Mouse (Mus musculus): ENCODE measurements around the gene Nos2.
"Not testable (repeated sequence)": the region's sequence is repeated elsewhere in the genome, so short reads cannot be mapped to it uniquely, and the experiment has no call there.

The Nos2 gene

DNA sequence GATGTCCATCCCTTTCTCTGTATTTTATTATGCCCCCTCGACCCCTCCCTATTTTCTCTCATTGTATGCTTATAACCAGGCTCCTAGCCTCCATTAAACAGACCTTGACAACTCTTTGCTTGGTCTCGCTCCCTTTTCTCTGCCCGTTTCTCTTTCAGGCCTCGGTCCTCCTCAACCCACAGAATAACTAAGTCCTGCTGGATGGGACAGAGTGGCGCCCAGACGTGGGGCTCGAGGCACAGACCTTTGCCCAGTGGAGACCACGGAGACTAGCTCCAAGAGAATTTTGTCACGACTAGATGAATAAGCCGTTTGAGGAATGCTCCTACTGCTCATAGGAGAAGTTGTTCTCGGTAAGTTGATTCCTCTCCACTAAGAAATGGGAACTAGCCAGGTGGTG lies 68.6 kb downstream of the Nos2 start:
- DNase-seq (ENCODE audit: low read depth) = not testable (repeated sequence)

DNA sequence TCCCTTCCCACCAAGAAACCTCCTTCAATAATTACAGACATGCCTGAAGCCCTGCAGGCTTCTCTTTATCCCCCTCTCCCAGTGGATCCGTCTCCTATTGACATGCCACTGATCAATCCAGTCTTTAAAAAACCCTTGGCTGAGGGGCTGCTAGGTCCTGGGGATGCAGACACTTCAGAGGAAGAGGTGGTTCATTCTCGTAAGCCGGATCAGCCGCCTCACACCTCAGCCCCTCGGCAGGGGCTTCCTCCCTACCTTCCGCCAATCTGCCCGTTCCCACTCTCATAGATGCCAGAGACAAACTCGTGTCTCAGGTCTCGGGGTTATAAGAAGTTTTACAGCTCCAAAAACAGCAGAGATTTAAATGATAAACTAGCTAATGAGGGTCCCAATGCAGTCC lies 69.5 kb downstream of the Nos2 start:
- no peak for DNase-seq (ENCODE audit: low read depth)

DNA sequence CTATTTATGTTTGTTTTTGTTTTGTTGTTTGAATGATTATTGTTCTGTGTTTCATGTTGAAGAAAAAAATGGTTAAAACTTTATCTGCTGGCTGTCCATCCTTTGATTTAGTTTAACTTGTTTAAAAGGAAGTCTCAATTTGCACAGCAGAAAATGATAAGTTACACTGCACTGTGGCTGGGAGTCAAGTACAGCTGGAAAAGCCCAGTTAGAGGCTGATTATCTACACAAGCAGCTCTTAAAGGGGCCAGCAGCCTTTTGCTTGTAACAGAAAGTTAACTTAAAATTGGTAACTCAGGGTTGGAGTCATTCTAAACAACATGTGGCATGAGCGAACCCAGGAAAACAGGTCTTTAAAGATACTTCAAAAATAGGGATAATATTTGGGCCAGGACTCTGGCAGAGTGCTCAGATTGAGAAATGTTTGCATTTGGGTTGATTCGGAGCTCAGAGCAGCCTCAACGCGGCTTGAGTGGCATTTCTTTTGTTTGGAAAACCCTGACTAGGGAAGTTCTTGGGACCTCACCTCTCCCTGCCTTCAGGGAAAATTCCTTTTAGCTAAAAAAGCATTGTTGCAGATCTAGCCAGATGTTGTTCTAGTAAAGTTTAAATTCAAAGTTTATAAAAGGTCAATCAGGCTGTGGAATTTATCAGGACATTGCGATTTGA lies 70.4 kb downstream of the Nos2 start:
- not testable (repeated sequence) for DNase-seq (ENCODE audit: low read depth)

DNA sequence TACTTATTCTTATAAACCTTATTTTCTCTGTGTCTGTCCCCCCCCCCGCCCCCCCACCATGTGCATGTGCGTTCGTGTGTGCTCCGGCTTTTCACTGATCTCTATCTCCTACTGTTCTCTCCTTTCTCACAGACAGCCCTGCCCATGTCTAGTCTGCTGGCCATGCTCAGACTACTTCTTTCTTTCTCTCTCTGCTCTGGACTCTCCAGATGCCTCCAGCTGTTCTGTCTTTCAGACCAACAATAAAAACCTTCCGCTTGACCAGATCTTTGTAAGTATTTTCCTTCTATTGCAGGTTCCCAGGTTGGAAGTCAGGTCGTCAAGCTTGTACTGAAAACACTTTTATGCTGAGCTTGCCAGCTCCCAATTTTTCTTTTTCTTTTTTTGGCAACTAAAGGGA lies 78.5 kb downstream of the Nos2 start:
- no peak for DNase-seq (ENCODE audit: low read depth)

DNA sequence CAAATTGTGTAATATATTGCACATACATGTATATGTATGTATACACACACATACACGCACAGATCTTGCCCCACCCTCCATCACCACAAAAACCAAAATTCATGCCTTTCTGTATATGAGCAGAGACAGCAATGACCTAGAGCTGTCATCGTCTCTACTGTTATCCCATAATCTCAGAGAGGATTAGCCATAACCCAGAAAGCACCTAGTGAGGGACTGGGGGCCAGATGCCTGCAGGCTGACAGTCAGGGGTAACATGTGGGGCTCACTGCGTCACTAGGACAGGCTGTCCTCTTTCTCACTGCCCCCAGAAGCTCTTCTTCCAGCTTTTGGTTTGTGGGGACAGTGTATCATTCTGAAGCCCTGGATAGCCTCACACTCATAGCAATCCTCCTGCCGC lies 81.3 kb downstream of the Nos2 start:
- no peak for DNase-seq (ENCODE audit: low read depth)

DNA sequence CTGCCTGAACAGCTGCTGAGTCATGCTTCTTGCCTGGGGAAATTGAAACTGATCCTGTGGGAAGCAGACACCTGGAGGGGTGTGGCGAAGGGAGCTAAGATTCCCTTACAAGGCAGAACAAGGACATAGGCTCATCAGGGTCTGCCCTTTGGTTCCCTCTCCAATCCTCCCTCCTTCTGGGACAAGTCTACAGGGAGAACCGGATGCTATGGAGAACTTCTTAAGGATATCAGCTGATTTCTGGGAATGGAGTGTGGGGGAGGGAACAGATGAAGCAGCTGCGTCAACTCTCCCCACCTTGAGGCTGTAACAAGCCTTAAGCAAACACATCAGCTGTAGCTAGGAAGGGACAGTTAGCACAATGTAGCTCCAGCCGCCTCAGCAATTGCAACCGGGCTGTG lies 82.0 kb downstream of the Nos2 start:
- DNase-seq (ENCODE audit: low read depth) = no peak

DNA sequence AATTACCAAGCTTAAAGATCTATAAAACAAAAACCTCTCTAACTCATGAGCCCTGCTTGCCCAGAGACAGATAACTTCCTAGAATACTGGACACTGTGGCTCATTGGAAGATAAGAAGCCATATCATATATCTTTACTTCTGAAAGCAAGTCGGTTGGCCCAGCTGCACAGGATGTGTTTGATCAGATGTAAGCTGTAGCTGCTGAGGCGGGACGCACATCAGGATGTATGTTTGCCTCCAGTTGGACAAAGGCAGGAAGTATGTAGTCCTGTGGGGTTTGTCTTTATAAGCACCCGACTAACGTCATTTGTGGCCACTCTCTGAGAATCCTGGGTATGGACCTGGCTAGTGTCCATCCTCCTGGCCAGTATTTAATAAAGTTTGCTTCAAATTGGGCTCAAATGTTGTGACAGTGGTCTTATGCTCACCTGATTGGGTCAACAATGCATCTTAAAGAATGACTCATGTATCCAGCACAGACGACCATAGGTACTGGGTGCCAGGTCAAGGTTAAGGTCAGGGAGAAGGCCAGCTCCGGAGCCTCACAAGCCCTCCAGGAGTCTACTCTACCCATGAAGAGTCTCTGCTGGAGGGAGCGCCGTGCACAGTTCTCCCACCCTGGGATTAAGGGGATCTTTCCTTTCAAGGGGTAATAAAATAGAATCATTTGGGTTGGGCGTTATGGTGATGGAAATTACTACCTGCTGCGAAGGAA lies 82.6 kb downstream of the Nos2 start:
- no peak for DNase-seq (ENCODE audit: low read depth)

DNA sequence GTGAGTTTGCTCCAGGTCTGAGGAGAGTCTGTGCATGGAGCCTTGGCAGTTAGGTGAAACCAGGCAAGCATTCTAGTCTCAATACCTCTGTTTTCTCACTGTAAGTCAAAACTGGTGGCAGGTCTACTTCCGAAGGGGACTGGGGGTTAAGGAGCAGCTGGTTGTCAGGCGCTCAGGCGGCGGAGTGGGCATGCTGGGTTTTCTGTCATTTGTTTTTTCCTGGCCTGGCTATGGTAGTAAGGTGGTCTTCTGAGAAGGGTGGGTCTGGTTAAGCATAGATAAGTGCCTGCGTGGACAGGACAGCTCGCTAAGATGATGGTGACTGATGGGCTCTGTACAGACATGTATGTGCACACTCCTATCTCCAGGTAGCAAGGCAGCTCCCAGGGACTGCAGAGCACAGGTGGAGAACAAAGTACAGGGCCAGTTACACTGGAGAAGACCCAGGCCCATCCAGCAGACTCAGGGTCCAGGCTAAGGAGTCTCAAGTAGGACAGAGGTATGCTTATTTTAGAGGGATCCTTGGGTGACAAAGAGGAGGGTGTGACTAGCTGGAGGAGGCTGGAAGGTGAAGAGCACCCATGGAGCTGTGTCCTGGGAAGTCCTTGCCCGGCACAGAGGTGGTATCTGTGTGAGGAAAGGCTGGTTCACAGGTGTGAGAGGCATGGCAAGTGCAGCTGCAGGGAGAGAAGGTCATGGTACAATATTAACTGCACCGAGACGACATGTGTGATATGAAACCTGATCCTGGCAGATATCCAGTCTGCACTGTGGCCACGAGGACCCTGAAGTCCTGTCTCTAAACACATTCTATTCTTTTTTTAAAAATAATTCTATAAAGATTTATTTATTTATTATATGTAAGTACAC lies 83.4 kb downstream of the Nos2 start:
- no peak for DNase-seq (ENCODE audit: low read depth)

DNA sequence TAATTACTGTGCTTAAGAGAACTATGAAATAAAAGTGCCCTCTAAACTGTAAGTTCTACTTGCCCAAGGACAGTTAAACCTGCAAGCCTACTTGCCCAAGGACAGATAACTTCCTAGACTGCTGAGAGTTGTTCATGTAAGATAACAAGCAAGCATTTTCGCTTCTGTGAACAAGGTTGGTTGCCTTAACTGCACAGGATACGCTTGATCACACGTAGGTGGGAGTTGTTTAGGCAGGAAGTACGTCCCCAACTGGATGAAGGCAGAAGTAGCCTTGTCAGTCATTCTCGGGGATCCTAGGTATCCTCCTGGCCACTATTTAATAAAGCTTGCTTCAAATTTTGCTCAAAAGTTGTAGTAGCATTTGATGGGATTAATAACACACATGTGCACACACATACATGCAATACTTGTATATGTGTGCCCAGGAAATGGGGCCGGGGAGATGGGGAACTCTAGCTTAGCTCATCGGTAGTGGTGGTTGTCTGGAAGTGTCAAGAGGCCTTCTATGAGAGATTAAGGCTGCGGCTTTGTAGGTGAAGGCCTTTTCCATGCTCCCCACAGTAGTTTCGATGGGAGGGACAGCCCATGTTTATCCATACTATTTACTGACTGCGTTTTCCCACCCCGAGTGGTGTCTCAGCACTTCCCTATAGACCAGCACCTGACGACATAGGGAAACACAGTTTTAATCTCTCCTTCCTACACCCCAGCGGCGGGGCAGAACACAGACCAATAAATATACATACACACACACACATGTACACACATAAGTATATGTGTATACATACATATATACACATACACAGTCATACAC lies 85.2 kb downstream of the Nos2 start:
- DNase-seq (ENCODE audit: low read depth) = no peak

DNA sequence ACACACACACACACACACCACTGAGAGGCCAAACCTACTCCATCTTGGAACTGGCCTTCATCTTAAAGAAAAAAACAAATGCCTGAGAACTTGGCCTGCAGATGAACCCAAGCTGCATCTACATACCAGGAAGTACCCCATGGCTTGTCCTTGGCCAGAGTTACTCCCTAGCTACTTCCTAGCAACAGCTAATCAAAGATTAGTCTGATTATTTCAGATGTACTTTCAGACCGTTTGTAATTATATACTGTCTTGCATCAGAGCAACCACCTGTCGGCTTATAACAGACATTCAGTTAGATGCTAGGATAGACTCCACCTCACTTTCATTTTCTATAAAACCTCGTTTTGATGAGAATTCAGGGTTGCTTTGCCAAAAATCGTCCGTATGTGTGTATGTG lies 85.8 kb downstream of the Nos2 start:
- no peak for DNase-seq (ENCODE audit: low read depth)

DNA sequence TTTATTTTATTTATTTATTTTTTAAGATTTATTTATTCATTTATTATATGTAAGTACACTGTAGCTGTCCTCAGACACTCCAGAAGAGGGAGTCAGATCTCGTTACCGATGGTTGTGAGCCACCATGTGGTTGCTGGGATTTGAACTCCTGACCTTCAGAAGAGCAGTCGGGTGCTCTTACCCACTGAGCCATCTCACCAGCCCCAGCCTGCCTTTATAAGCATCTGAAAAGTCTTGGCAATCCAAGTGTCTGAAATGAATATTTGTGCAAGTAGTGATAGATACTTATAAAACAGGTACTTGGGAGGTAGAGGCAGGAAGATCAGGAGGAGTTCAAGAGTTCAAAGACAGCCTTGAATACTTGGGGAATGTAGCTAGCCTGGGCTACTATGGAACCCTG lies 86.8 kb downstream of the Nos2 start:
- DNase-seq (ENCODE audit: low read depth) = not testable (repeated sequence)

DNA sequence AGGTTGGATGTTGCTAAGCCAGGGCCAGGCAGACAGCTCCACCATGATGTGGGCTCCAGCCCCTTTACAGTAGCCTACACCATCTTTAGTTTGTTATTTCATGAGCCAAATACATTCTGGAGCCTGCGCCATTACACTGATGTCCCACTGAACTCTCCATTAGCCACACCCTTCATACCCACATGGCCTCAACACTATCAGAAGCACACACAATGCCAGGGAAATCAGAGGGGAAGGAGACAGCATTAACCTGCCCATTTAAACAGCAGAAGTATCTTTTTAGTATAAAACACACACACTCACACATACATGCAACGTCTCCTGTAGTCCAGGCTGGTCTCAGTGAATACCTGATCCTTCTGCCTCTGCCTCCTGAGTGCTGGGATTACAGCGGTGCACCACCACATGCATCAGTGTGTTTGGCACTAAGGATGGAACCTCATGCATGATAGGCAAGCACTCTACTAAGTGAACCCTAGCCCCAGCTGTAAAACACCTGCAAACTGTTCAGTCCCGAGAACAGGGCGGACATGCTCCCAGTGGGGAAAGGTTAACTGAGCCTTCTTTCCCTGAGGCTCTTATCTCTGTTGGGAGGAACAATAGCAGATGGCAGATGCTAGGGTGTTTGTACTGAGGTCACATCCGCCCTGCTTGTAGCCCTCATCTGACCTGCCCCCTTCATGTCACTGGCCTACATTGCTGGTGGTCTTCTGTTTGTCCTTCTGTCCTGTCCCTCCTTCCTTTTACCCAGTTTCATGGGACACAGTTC lies 87.6 kb downstream of the Nos2 start:
- no peak for DNase-seq (ENCODE audit: low read depth)

DNA sequence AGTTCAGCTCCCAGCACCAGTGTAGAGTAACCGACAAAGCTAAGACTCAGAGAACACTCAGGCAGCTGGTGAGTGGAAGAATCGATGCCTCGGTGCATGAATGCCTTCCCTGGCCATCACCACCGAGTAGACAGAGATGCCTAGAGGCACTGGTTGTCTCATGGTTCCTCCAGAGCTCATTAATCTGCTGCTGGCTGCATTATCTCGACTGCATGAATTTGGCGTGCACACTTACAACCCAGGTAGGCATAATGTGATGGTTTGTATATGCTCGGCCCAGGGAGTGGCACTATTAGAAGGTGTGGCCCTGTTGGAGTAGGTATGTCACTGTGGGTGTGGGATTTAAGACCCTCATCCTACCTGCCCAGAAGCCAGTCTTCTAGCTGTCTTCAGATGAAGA lies 88.3 kb downstream of the Nos2 start:
- no peak for DNase-seq (ENCODE audit: low read depth)

Data from NIH3T3 (cell line).